Mouse (Mus musculus) cortical plate, adult 2 months (tissue): ENCODE measurements around the gene Eif5a. TPM values are rescaled to one million over a fixed set of nuclear protein-coding genes. Genes with fewer than 3 reads are reported as not detected.

ENCODE experiments used
- H3K27ac ChIP-seq: fragments of 200-500 bp; 2 replicates; pipeline ENCODE4 v1.5.1; 2012; ENCODE audit warnings: low read length, control low read depth, inconsistent platforms; ENCODE audit not compliant: insufficient read depth
- H3K4me1 ChIP-seq: fragments of 200-500 bp; 2 replicates; pipeline ENCODE4 v1.6.1; 2011; ENCODE audit warnings: low read length; ENCODE audit not compliant: control insufficient read depth, insufficient read depth
- H3K4me3 ChIP-seq: fragments of 200-500 bp; 2 replicates; pipeline ENCODE4 v1.5.1; 2011; ENCODE audit warnings: mild to moderate bottlenecking, low read length, control low read depth; ENCODE audit not compliant: insufficient read depth
- CTCF ChIP-seq: fragments of 200-500 bp; IDR thresholded peaks from 2 replicates; pipeline ENCODE4 v1.5.1; 2011; ENCODE audit warnings: mild to moderate bottlenecking, control low read depth, low read length; ENCODE audit not compliant: insufficient read depth; ENCODE audit errors: extremely low read depth
- POLR2A ChIP-seq: fragments of 200-500 bp; IDR thresholded peaks from 2 replicates; pipeline ENCODE4 v1.6.1; 2011; ENCODE audit warnings: mild to moderate bottlenecking, low read length, control low read depth; ENCODE audit not compliant: insufficient read depth; ENCODE audit errors: extremely low read depth
- polyA plus RNA-seq: library from polyadenylated mRNA; depleted of rRNA; stranded (reverse); fragments of >200 nt; gene quantifications from 2 replicates; pipeline ENCODE4 v1.2.3, GENCODE M21; 2012

Gene Eif5a
- polyA plus RNA-seq, 1 experiment: 581 TPM

- H3K27ac ChIP-seq: no peak overlapping the region
- H3K4me3 ChIP-seq: no peak overlapping the region
- TF ChIP-seq CTCF (no peak), POLR2A (no peak)
- H3K4me1 ChIP-seq: no peaks in the 10 kb centered on the region
Measured at GRCm38 (mm10) chr11:69894671-69895070, 27.1 kb downstream of the Eif5a start.

GRCm38 (mm10) chr11:69891482-69891881 is 30.3 kb downstream of the Eif5a start:
- Histone ChIP-seq H3K4me3 (no peak overlapping the region), H3K4me1 (no peaks in the 10 kb centered on the region), H3K27ac (no peak overlapping the region)
- TF ChIP-seq POLR2A (no peak), CTCF (no peak)

- no peak overlapping the region for H3K4me3 ChIP-seq
- no peak for TF ChIP-seq CTCF
- no peak for TF ChIP-seq POLR2A
- no peaks in the 10 kb centered on the region for H3K4me1 ChIP-seq
- H3K27ac ChIP-seq: no peak overlapping the region
Measured at GRCm38 (mm10) chr11:69886907-69887635, 34.7 kb downstream of the Eif5a start.

GRCm38 (mm10) chr11:69884663-69885062 is 37.1 kb downstream of the Eif5a start:
- H3K4me1 ChIP-seq: no peaks in the 10 kb centered on the region
- H3K4me3 ChIP-seq: no peak overlapping the region
- no peak overlapping the region for H3K27ac ChIP-seq
- no peak for TF ChIP-seq CTCF

- TF ChIP-seq POLR2A (no peak), CTCF (no peak)
- Histone ChIP-seq H3K4me1 (no peaks in the 10 kb centered on the region), H3K4me3 (no peak overlapping the region), H3K27ac (no peak overlapping the region)
Measured at GRCm38 (mm10) chr11:69884240-69884639, 37.5 kb downstream of the Eif5a start.

GRCm38 (mm10) chr11:69883527-69884151 is 38.1 kb downstream of the Eif5a start:
- Histone ChIP-seq H3K4me1 (no peaks in the 10 kb centered on the region), H3K27ac (no peak overlapping the region), H3K4me3 (no peak overlapping the region)
- no peak for TF ChIP-seq CTCF
- no peak for TF ChIP-seq POLR2A

GRCm38 (mm10) chr11:69883066-69883465 is 38.7 kb downstream of the Eif5a start:
- Histone ChIP-seq H3K27ac (no peak overlapping the region), H3K4me3 (no peak overlapping the region), H3K4me1 (no peaks in the 10 kb centered on the region)
- TF ChIP-seq POLR2A: no peak
- 0 out of 2 replicates have a peak, but pooled peaks have one; percentile 6 for TF ChIP-seq CTCF

GRCm38 (mm10) chr11:69881787-69882670 is 39.7 kb downstream of the Eif5a start:
- Histone ChIP-seq H3K4me1 (no peaks in the 10 kb centered on the region), H3K27ac (no peak overlapping the region), H3K4me3 (no peak overlapping the region)
- TF ChIP-seq POLR2A: no peak
- no peak for TF ChIP-seq CTCF

GRCm38 (mm10) chr11:69880853-69881603 is 40.7 kb downstream of the Eif5a start, which contains the start of gene Kctd11:
Gene Kctd11, minus strand, starts transcription at chr11:69881406.
- TF ChIP-seq CTCF (no peak), POLR2A (peak; percentile 70)
- peak within 1 kb of the TSS; percentile 51 for H3K27ac ChIP-seq
- H3K4me3 ChIP-seq: peak within 1 kb of the TSS; percentile 33
- no peaks in the 10 kb centered on the region for H3K4me1 ChIP-seq
